Mouse (Mus musculus) lung, postnatal 25 days (tissue): ENCODE measurements around the gene Fam208b.

Experiments
- DNase-seq: peaks from one replicate; pipeline ENCODE4 v3.0.0; 2022; ENCODE audit warnings: low spot score

Gene Fam208b

DNA sequence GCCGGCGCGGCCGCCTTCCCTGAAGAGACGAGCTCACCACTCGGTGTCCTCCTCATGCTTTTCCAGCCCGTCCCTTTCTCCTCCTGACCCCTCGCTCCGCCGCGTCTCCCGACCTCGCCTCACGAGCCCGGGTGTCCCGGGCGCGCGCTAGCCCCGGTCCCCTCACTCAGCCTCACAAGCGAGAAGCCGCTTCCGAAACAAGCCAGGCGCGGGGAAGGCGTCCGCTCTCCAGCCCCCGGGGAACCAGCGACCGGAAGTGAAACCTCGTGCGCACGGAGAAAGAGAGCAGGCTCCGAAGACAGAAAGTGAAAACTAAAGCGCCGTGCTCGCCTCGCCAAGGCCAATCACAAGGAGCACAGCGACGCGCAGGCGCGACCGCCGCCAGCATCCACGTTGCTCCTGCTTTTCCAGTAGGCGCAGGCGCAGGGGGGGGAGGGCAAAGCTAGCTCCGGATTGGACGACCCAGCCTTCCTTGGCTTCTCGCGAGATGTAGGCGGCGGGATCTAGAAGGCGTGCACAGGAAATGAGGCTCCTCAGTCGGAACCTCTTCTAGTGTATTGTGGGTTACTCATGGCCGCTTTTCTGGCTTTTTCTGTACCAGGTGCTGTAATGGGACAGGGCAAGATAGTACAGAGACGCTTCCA, at the start of gene Fam208b:
Fam208b (minus strand) TSS at position 314 of the 644 bp plus-strand sequence.
- DNase-seq: peak; percentile 99

DNA sequence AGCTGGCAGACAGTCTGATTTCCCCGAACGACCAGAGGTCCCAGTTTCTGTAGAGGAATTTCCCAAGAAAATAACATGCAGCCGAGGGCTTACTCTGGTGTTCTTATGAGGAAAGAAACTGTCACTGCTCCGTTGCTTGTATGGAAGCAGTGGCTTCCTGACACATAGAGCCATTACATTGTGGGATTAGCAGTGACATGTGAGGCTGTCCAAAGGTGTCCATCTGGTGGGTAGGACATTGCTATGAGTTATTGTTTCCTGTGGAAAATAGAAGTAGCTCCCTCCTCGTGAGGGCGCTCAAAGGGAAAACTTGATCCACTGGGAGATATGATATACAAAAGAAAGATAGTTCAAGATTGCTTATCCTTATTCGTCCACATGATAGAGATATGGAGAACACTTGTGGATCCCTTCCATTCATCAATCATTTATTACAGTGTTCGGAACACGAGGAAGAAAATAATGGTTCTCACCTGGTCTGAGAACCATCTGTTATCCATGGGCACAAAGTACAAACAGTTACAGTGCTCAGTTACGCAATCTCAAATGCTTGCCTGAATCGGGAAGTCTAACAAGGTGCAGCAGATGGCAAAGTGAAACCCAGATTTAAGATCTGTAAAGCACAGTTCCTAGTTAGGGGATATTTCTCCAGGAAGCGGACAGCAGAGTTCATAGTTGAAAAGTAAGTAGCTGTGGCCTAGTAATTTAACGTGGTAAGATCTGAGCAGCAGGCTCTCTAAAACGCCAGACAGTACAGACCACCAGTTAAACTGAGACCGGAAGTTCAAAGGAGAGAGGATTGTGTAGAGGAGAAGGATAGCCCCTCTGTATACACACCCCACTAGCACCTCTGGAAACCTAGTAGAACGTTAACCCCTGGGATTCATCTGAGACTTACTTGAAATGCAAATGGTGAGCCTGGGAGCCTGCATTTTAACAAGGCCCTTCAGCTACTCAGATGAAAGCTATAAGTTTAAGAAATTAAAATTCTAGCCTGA, 48.6 kb upstream of the Fam208b start:
- peak; percentile 48 for DNase-seq

DNA sequence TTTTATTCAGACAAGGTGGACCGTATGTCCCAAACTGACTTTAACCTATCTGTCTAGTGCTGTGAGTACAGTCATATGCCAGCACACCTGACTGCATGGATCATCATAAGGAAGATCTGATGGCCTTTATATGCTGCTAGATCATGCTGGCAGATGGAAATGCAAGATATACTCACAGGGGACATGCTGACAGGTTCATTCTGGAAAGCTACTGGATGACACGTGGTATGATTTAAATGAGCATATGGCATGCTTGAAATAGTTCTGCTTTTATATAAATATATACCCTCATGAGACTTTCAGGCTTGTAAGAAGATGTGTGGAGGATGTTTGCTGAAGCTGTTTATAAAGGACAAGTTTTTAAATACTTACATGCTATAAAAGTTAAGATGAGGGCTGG, 43.5 kb upstream of the Fam208b start:
- DNase-seq: no peak

DNA sequence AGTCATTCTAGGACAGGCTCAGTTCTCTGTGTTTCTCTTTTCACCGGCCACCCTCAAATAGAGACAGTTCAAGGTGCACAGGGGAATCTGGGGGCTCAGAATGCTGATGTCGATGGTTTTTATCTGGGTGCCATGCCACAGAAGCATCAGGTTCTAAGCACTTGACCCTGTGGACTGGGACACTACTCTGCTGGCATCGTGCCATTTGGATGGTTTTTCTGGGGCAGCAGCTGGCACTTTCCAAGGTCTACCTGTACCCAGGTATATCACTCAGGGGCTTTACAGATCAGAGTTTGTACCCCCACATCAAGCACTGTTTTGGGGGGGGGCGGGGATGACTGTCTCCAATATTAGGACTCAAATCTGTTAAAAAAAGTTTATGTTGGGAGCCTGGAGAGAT, 39.7 kb upstream of the Fam208b start:
- no peak for DNase-seq

DNA sequence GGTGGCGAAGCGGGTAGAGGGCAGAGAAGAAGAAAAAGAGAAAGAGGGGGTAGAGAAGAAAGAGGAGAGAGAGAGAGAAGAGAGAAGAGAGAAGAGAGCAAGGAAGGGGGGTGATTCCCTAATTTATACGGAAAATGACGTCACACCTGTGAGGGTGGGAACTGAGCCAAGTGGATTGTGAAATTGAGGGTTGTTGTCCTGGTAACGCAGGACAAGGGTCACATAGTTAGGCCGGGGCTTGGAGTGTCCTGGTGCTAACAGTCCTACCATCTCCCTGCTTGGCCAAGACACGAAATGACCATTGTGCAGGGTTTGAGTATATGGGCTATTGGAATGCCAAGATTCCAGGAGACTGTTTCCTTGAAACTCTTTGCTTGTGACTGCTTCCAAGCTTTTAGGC, 35.7 kb upstream of the Fam208b start:
- DNase-seq: no peak

DNA sequence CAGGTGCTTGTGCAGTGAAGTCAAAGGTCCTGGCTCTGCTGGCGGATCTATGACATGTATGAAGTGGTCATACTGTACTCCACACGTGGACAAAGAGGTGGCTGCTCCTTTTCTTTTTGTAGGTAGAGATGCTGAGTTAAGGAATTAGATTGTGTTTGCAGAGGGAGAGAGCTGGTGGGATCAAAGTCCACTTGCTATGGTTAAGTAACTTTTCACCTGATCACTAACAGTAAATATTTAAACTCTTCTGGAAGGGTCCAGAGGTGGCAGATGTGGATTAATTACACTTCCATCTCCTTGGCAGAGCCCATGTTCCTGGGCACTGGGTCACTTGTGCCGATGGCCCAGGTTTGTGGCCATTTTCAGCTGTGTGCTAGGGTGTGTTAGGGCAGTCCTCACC, 35.0 kb upstream of the Fam208b start:
- no peak for DNase-seq

DNA sequence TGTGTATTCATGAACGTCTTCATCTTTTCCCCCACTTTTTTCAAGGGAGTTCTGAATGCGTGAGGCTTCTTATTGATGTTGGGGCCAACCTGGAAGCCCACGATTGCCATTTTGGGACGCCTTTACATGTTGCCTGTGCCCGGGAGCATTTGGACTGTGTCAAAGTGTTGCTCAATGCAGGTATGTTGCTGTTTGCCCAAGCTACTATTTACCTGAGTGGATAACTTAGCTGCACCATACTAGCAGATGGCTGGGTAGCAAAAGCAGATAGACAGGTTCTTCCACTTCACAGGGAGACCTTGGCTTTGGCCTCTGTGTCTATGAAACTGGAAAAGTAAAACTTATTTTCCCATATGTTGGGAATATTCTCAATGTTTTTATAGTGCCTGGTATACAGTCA, 34.0 kb upstream of the Fam208b start:
- DNase-seq: peak; percentile 83

DNA sequence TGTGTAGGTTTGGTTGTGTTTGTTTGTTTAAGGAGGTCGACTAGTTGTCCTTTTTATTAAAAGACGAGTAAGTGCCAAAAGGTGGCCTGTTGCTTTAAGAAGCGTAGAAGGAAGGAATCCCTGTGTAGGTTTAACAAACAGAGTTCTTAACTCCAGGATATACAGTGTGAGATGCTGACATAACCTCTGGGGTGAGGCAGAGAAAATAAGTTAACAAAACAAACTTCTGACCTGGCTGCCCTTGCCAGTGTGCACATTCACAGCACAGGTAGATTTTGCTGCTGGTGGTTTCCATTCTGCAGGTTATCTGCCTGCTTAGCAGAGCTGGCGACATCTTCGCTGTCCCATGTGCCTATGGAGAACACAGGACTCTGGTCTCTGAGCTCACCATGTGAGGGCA, 31.6 kb upstream of the Fam208b start:
- DNase-seq: no peak

DNA sequence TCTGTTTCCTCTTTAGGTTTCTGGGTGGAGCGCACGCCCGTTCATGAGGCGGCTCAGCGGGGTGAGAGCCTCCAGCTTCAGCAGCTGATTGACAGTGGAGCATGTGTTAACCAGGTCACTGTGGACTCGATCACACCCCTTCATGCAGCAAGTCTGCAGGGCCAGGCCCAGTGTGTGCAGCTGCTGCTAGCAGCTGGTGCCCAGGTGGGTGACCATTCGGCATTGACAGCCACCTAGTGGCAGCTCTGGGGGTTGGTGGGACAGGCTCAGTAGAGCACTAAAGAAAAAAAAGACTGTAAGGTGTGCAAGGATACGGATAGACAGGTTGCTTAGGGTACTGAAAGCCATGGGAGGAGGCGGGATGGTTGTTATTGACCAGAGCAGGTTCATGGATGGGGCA, 31.1 kb upstream of the Fam208b start:
- peak; percentile 55 for DNase-seq

DNA sequence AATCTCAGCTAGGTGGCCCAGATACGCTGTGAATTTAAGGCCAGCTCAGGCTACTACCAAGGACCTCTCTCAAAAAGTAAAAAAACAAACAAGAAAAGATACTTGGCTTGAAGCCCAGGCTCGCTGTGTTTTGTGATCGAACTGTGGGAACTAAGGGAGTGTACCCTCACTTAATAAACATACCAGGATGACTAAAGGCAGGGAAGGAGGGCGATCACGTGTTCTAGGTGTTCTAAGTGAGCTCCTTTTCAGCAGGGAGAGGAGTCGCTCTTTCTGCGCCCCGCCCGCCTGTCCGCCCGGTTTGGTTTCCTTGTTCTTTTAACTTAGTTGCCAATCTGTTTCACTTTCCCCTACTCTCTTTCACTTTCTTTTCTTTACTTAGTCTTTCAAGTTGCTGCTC, 25.9 kb upstream of the Fam208b start:
- peak; percentile 73 for DNase-seq

DNA sequence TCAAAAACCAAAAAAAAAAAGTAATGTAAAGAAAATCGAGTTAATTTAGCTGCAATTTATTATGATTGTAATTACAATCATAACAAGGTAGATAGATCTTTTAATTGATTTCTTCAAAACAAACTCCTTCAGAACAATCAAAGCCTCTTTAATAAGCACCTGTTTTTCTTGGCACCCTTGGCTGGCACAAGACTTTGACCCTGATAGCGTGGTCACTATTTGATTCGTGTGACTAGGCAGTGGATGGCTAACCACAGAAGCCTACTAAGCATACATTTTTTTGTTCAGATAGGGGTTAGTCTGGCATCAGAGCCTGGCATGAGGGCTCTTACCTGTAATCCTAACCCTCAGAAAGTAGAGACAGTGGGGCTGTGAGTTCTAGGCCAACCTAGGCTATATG, 24.2 kb upstream of the Fam208b start:
- no peak for DNase-seq

DNA sequence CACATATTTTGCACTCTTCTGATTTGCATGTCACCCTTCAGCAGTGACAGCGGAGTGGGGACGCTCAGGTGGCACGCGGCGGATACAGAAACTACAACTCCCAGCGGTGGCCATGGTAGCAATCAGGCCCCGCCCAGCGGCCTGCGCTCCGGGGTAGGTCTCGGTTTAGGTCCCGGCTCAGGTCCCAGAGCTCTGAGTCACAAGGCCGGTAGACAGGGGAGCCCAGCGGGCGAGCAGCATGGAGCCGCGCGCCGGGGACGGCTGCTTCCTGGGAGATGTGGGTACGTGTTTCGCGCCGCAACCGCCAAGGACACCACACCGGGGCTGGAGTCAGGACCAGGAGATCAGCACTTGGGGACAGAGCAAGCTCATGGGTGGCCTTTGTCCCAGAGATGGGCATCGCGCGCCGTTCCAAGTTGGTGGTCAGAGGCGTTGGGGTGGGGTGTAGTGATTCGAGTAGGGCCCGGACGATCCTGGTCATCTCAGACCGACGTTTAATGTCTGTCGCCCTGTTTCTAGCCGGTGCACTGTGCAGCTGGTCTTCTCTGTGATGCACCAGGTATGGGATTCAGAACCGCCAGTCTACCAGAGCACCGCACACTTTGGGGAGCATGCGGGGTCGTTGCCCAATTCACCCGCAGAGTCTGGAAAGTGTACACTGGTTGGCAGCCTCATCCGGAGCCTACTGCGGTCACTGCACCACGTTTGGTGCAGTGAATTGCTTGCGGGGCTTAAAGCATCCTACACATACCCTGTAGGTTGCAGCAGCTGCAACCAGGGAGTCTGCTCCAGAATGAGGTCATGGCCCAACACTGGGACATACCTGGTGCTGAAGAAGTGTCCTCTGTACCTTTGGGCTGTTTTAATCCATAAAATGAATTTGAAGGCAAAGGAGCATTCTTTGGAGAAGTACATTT, 23.2 kb upstream of the Fam208b start, which contains the start of gene Asb13:
Asb13 (plus strand) TSS at position 138 of the 917 bp plus-strand sequence.
- DNase-seq: peak; percentile 88

DNA sequence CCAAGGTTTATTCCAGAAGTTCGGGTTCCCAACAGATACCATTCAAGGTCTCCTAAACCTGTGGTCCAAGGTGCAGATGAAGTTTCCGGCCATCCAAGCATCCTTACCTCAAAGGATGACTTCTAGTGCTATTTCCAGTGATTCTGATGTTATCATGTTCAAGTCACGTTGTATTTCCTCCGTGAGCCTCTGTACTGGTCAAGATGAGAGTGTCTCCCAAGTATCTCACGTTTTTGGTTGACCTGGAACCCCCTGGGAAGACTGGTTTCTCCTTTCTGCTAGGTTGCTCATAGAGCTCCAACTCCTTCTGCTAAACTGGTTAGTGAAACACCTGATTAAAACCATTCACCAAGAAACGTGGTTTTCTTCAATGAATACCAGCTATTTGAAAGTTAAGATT, 22.2 kb upstream of the Fam208b start:
- DNase-seq: no peak

DNA sequence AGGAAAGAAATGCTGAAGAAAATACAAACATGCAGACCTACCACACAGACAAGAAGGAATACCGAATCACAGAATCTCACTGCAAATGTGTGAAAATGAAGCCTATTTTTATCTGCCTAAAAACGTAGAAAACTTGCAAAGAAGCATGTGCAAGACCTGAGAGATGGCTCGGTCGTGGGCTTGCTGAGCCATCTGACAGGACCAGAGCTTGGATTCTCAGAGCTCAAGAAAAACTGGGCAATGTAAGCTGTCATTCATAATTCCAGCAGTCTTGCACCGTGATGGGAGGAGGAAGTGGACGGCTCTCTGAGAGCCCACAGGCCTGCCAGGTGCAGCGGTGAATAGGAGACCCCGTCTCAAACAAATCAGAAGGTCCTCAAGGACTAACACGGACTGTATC, 21.6 kb upstream of the Fam208b start:
- no peak for DNase-seq

DNA sequence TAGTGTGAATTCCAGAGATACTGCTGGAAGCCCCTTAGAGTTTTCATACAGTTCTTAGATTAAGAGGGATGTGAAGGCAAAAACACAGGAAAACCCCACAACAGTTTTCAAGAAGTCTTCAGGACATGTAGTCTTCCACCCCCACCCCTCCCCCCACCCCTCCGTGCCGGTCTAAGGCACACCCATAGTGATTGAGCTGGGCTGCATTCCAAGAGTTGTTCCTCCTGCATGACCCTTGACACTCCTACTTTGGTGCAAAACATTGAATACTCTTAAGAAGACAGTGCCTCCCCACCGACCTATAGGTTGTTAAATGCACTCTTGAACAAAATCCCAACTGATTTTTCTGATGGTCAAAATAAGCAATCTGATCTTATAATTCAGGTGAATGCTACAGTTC, 17.2 kb upstream of the Fam208b start:
- no peak for DNase-seq

DNA sequence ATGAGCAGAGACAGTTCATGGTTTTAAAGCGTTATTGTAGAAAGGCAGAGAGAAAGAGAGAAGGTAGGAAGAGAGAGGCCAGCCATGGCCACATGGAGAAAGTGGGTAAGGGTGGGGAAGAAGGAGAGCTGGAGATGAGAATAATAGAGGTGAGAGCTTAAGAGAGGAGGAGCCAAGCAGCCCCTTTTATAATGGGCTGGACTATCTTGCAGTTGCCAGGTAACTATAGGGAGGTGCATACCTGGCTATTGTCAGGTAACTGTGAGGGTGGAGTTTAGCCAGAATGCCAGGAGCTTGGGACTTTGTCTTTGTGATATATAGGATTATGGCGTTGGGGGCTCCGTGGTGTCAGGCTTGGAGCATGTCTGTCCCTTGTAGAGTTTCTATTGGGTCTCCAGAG, 16.2 kb upstream of the Fam208b start:
- no peak for DNase-seq

DNA sequence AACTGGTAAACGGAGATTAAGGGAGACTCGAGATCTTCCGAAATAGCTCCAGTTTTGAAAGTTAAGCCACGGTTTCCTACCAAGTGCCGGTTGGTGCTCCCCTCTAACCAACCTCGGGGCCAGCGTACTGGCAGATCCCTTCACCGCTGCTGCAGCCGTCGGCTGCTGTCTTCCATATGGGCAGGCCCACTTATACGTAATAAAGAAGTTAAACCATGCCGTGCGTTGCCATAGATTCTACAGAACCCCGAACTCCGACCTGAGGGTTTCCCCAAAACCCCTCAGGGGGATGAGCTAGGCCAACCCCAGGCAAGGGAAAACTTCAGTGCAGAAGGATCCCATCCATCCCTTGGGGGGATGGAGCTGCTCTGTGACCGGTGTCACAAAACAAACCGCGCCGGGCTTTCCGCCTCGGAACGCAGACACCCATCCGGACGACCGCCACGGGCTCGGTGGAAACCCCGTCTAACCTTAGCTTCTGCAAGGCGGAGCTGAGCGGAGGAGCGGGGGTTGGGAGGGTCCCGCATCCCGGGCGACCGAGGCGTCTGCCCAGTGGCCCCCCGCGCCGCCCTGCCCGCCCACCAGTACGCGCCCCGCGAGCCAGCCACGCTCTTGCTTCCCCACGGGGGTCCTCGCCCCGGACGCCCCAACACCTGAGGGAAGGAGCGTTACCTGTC, 652 bp downstream of the Fam208b start:
- DNase-seq: peak; percentile 12

DNA sequence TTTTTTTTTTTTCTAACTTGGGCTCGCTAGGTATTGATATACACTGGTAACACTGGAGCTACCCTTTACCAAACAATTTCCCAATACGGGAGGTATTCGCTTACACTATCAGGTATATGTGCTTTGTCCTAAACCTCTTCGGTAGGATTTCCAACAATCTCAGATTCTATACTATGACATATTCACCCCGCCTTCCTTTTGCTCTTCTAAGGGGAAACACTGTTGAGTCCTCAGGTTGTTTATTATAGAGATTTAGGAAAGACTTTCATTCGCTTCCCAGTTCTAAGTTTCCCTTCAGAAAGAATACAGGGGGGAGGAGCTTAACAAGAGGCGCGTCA, 1.2 kb downstream of the Fam208b start:
- no peak for DNase-seq

DNA sequence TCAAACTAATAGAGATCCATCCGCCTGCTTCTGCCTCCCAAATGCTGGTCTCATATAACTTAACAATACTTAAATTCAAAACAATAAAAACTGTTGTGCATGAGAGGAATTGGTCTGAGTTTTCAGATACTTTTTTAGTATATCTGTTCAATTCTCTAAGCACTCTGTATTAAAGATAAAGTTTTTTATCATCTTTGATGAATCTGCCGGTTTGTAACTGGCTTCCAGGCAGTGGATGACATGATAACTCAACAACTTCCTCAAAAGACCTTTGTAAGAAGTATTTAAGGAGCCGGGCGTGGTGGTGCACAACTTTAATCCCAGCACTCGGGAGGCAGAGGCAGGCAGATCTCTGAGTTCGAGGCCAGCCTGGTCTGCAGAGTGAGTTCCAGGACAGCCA, 14.7 kb downstream of the Fam208b start:
- DNase-seq: no peak

DNA sequence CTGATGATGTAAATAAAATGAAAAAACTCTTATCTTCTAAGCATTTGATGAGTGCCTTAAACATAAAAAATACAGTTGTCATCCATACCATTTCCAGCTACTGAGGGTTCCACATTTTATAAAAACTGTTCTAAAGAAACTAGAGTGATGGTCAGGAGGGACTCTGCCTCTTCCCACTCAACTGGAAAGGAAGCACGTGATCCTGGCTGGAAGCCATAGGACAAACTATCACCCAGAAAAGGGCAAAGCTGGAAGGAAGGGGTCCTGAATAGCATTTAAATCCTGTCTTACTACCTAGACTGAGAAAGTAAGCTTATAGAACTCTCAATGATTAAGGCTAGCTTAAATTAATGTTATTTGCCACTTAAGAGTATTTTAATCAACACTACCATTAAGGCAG, 16.6 kb downstream of the Fam208b start:
- no peak for DNase-seq

DNA sequence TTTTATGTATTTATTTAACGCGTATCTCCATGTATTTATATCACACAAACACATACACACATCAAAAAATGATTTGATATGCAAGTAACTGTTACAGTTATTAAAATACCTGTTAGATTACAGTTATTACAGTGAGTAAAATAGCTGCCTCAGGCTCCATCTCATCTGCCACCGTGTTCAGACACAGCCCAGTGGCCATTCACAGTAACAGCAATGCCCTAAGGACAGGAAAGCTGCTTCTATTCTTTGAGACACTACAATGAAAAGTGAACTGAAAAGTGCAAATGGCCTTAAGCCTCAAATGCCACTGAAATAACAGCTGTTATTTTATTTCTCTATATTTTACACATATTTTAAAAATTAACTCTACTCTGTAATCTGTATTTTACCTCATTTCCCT, 20.1 kb downstream of the Fam208b start:
- no peak for DNase-seq

DNA sequence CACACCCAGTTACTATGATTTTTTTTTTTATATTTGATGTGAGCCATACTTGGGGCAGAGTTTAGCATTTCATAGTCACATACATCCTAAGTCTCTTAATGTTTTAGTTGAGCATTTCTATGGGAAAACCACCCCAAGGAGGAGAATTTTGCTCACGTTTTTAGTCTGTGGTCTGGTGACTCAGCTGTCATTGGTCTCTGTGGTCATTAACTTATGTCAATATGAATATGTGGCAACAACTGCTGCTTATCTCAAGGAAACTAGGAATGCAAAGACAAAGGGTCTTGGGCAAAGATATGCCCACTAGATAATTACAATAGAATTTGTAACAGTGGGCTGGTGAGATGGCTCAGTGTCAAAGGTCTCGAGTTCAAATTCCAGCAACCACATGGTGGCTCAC, 47.0 kb downstream of the Fam208b start:
- DNase-seq: no peak
